Mouse (Mus musculus): ENCODE results near the gene Rhbdf2. TPM values are rescaled to one million over a fixed set of nuclear protein-coding genes. Genes with fewer than 3 reads are reported as not detected.
"Not testable (repeated sequence)": the region's sequence is repeated elsewhere in the genome, so short reads cannot be mapped to it uniquely, and the experiment has no call there.

Gene Rhbdf2
- polyA plus RNA-seq (2011; ENCODE audit: insufficient read length, low read depth, missing spikeins), result 10.1 and 11.5 TPM in 2 replicates

GRCm38 (mm10) chr11:116626299-116627071 is at the start of gene Rhbdf2:
Rhbdf2 (minus strand) TSS chr11:116627019.
- no peak within 1 kb of the TSS for H3K27ac ChIP-seq (ENCODE audit: insufficient read depth, low read length)
- TF ChIP-seq POLR2A (IDR thresholded peaks at IDR 0.05; ENCODE audit: low read depth, low read length) (no peak), CTCF (IDR thresholded peaks at IDR 0.05; ENCODE audit: borderline replicate concordance, insufficient read depth, low read length) (no peak)

DNA sequence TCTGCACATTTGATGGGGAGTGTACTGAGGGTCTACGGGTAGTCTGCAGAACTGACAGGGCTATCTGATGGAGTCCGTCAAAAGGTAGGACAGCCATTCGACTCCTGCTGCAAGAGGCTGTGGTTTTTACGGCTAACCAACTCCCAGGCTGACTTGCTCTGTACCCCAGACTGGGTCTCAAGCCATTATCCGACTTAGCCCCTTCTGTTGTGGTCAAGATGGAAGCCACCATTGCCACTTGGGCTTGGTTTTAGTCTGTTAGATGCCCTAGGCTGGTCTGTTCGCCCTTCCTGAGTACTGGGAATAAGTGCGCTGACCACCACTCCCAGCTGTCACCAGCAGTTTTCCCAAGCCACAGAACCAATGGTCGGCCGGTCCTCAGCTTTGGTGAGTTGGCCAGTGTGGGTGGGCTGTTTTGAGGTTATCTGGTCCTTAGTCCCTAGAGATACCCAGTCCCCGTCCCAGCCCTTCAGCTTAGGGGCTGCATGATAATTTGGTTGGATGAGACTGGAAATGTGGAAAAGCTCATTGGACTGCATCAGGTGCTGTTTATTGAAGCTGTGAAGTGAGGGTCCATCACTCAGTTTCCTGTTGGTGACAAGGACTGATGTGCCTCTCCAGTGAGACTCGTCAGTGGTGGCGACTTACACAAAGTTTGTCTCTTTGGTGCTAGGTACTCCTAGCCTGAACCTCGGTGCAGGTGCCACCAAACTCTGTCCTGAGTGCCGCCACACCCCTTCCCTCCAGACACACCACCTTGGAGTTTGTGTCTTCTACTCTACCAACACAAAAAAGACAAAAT is 49.6 kb upstream of the Rhbdf2 start:
- no peak overlapping the region for H3K4me3 ChIP-seq (ENCODE audit: insufficient read depth, low read length)
- TF ChIP-seq POLR2A (IDR thresholded peaks at IDR 0.05; ENCODE audit: low read depth, low read length), result 0 out of 2 replicates have a peak, but pooled peaks have one; percentile 20
- no peak for TF ChIP-seq CTCF (IDR thresholded peaks at IDR 0.05; ENCODE audit: borderline replicate concordance, insufficient read depth, low read length)
- H3K4me1 ChIP-seq (ENCODE audit: control insufficient read depth, insufficient read depth, low read length), result peaks cover 8% of the 10 kb centered on the region; the same call in 1 of the 2 replicates
- no peak overlapping the region for H3K27ac ChIP-seq (ENCODE audit: insufficient read depth, low read length)

More at GRCm38 (mm10) chr11:116626299-116627071, at the start of gene Rhbdf2:
- Histone ChIP-seq H3K4me3 (ENCODE audit: insufficient read depth, low read length) (no peak within 1 kb of the TSS), H3K4me1 (ENCODE audit: control insufficient read depth, insufficient read depth, low read length) (no peaks in the 10 kb centered on the region)

- not testable (repeated sequence) for H3K4me1 ChIP-seq (ENCODE audit: control insufficient read depth, insufficient read depth, low read length); H3K4me3 ChIP-seq (ENCODE audit: insufficient read depth, low read length); H3K27ac ChIP-seq (ENCODE audit: insufficient read depth, low read length)
These were observed 48.6 kb upstream of the Rhbdf2 start for GRCm38 (mm10) chr11:116675429-116675828.

DNA sequence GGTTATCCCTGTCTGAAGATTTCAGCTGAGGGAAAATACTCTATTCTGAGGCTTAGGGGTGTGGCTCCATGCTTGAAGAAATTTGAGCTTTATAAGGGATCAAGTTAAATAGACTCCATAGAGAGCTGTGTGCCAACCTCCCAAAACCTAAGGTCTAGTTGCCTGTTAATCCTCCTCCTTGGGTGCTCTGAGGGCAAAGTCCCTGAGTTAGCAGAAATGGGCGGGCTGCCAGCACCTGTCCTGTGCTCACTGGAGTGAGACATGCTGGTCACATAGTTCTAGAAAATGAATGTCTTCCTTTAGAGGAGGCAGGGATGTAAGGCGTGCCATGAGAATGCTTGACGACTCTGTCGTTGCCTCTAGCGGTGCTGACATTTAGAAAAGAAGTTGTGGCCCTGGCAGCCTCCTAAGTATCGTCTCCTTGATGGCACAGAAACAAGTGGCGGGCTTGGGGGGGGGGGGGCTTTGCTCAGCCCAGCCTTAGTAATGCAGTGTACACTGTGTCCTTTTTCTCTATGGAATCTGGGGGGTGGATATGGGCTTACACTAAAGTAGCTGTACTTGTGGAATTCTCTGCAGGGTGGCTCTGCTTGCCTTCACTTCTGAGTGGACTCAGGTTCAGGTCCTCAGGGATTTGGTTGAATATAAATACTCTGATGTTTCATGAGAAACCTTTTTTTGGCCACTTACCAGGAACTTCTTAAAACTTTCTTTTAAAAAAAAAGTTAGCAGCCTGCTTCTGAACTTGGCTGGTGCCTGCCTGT is 48.0 kb upstream of the Rhbdf2 start:
- Histone ChIP-seq H3K27ac (ENCODE audit: insufficient read depth, low read length) (no peak overlapping the region), H3K4me3 (ENCODE audit: insufficient read depth, low read length) (no peak overlapping the region), H3K4me1 (ENCODE audit: control insufficient read depth, insufficient read depth, low read length) (peaks cover 8% of the 10 kb centered on the region; the same call in 1 of the 2 replicates)
- TF ChIP-seq POLR2A (IDR thresholded peaks at IDR 0.05; ENCODE audit: low read depth, low read length) (no peak), CTCF (IDR thresholded peaks at IDR 0.05; ENCODE audit: borderline replicate concordance, insufficient read depth, low read length) (no peak)

DNA sequence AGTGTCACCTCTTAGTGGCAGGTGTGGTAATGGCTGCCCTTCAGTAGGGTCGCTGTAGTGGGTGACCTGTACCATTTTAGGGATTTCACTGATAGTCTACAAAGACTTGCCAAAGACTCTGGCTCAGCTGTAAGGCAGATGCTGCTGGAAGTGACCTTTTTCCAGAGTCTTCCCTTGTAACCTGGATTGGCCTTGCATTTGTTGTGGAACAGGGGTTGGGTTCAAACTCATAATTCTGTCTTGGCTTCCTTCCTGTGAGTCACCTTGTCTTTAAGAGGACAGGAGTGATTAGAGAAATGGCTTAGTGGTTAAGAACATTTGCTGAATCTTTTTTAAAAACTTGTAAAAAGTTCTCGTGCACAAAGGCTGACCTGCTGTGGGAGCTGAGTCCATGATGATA is 46.6 kb upstream of the Rhbdf2 start:
- Histone ChIP-seq H3K27ac (ENCODE audit: insufficient read depth, low read length) (no peak overlapping the region), H3K4me3 (ENCODE audit: insufficient read depth, low read length) (peak overlapping the region; percentile 78), H3K4me1 (ENCODE audit: control insufficient read depth, insufficient read depth, low read length) (peaks cover 8% of the 10 kb centered on the region; the same call in 1 of the 2 replicates)
- TF ChIP-seq CTCF (IDR thresholded peaks at IDR 0.05; ENCODE audit: borderline replicate concordance, insufficient read depth, low read length) (no peak), POLR2A (IDR thresholded peaks at IDR 0.05; ENCODE audit: low read depth, low read length) (no peak; the same call in 1 of the 2 replicates)

- peaks cover 8% of the 10 kb centered on the region; the same call in 1 of the 2 replicates for H3K4me1 ChIP-seq (ENCODE audit: control insufficient read depth, insufficient read depth, low read length)
- 0 out of 2 replicates have a peak overlapping the region, but pooled peaks have one; percentile 1 for H3K27ac ChIP-seq (ENCODE audit: insufficient read depth, low read length)
- TF ChIP-seq CTCF (IDR thresholded peaks at IDR 0.05; ENCODE audit: borderline replicate concordance, insufficient read depth, low read length), result no peak
- TF ChIP-seq POLR2A (IDR thresholded peaks at IDR 0.05; ENCODE audit: low read depth, low read length), result no peak
- H3K4me3 ChIP-seq (ENCODE audit: insufficient read depth, low read length), result peak overlapping the region; percentile 78
These were observed 45.8 kb upstream of the Rhbdf2 start for GRCm38 (mm10) chr11:116672595-116672994.

DNA sequence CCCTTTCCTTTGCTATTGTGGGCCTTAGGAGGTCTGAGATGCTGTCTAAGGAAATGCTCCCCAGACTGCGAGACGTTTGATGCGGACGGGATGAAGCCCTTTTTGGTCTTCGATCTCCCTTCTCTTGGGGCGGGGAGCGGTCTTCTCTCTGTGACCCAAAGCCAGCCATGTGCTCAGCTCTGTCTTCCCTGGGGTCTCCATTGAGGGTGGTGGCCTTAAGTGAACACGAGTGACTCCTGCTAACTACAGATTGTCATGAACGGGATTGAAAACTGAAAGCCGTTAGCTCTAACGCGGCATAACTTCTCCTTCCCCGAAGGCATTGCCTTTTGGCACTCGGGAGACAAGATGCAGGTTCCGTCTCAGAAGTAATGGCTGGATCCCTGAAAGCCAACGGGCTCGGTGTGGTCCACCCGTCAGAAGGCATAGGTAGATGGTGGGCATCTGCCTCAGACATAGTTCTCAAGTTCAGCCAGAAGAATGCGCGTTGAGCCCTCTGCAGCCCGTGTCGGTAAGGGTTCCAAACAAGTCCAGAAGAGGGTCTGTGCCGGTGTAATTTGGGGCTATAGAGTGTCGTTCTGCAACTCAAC is 45.1 kb upstream of the Rhbdf2 start:
- peaks cover 8% of the 10 kb centered on the region; the same call in 1 of the 2 replicates for H3K4me1 ChIP-seq (ENCODE audit: control insufficient read depth, insufficient read depth, low read length)
- TF ChIP-seq POLR2A (IDR thresholded peaks at IDR 0.05; ENCODE audit: low read depth, low read length) (no peak), CTCF (IDR thresholded peaks at IDR 0.05; ENCODE audit: borderline replicate concordance, insufficient read depth, low read length) (no peak)
- H3K27ac ChIP-seq (ENCODE audit: insufficient read depth, low read length), result peak overlapping the region; percentile 16
- H3K4me3 ChIP-seq (ENCODE audit: insufficient read depth, low read length), result peak overlapping the region; percentile 78

GRCm38 (mm10) chr11:116671112-116671844 is 44.5 kb upstream of the Rhbdf2 start:
- H3K27ac ChIP-seq (ENCODE audit: insufficient read depth, low read length), result peak overlapping the region; percentile 16

More at GRCm38 (mm10) chr11:116671112-116671844, 44.5 kb upstream of the Rhbdf2 start:
- Histone ChIP-seq H3K4me3 (ENCODE audit: insufficient read depth, low read length) (peak overlapping the region; percentile 78), H3K4me1 (ENCODE audit: control insufficient read depth, insufficient read depth, low read length) (peaks cover 8% of the 10 kb centered on the region; the same call in 1 of the 2 replicates)
- TF ChIP-seq CTCF (IDR thresholded peaks at IDR 0.05; ENCODE audit: borderline replicate concordance, insufficient read depth, low read length) (peak; percentile 61), POLR2A (IDR thresholded peaks at IDR 0.05; ENCODE audit: low read depth, low read length) (peak; percentile 96)

Data from embryonic fibroblast, embryonic 13.5 days (primary cell).